29 mouse cellular contexts compared by ENCODE assay signal in genomic region chrX:157671820-157672219, GRCm38 (mm10). TPM values are rescaled to one million over a fixed set of nuclear protein-coding genes. Genes with fewer than 3 reads are reported as not detected.
DNase-seq lines count a peak whose midpoint lies in the region; ATAC-seq and TF ChIP-seq lines count a peak whose summit lies in the region.
"Had no signal": no experiment of that assay in that cellular context is flagged by ENCODE, and none has a peak within 500 bp of the region (broad histone marks: within the 10 kb centered on the region; RNA-seq: fewer than 3 reads in every experiment).

No protein-coding gene starts in this region.

- H3K36me3 ChIP-seq in liver, postnatal 0 days (replicated peaks; ENCODE audit: insufficient read depth, low read length) = no peaks in the 10 kb centered on the region
- H3K36me3 ChIP-seq in liver, embryonic 12.5 days = no peaks in the 10 kb centered on the region
- no peaks in the 10 kb centered on the region for H3K36me3 ChIP-seq in hindbrain, embryonic 16.5 days (ENCODE audit: control insufficient read depth, insufficient read depth, low read length)
- H3K36me3 ChIP-seq: forebrain, embryonic 10.5 days; heart, embryonic 15.5 days; hindbrain, embryonic 13.5 days; intestine, embryonic 15.5 days; lung, embryonic 15.5 days; midbrain, embryonic 15.5 days; neural tube, embryonic 13.5 days had no signal

- TF ChIP-seq CTCF in gastrocnemius, adult 2 months (IDR thresholded peaks at IDR 0.05) = peak; percentile 47
- TF ChIP-seq CTCF in liver, postnatal 0 days (IDR thresholded peaks at IDR 0.05; ENCODE audit: low read depth) = peak; percentile 49

- TF ChIP-seq EP300 in liver, postnatal 0 days (IDR thresholded peaks at IDR 0.05; ENCODE audit: low read depth) = no peak

- H3K4me1 ChIP-seq in liver, postnatal 0 days (ENCODE audit: insufficient read depth) = no peaks in the 10 kb centered on the region
- H3K4me1 ChIP-seq in liver, embryonic 12.5 days = no peaks in the 10 kb centered on the region
- H3K4me1 ChIP-seq in hindbrain, embryonic 16.5 days (ENCODE audit: control insufficient read depth, insufficient read depth, low read depth, low read length) = no peaks in the 10 kb centered on the region
- H3K4me1 ChIP-seq: forebrain, embryonic 10.5 days; heart, embryonic 15.5 days; hindbrain, embryonic 13.5 days; intestine, embryonic 15.5 days; lung, embryonic 15.5 days; midbrain, embryonic 15.5 days; neural tube, embryonic 13.5 days had no signal

- H3K27me3 ChIP-seq in liver, postnatal 0 days (ENCODE audit: insufficient read depth, low read length) = no peaks in the 10 kb centered on the region
- no peaks in the 10 kb centered on the region for H3K27me3 ChIP-seq in liver, embryonic 12.5 days (replicated peaks)
- no peaks in the 10 kb centered on the region for H3K27me3 ChIP-seq in hindbrain, embryonic 16.5 days (replicated peaks; ENCODE audit: control insufficient read depth, insufficient read depth, low read length)
- H3K27me3 ChIP-seq: CH12.LX; heart, embryonic 15.5 days; hindbrain, embryonic 13.5 days; intestine, embryonic 15.5 days; lung, embryonic 15.5 days; midbrain, embryonic 15.5 days; neural tube, embryonic 13.5 days had no signal

- ATAC-seq in liver, postnatal 0 days = no peak
- no peak for ATAC-seq in liver, embryonic 12.5 days
- ATAC-seq in hindbrain, embryonic 16.5 days = no peak
- ATAC-seq: forebrain, embryonic 16.5 days; intestine, embryonic 15.5 days; midbrain, embryonic 15.5 days had no signal

- no peak overlapping the region for H3K4me3 ChIP-seq in gastrocnemius, adult 2 months
- H3K4me3 ChIP-seq in liver, postnatal 0 days (ENCODE audit: low read depth, low read length) = no peak overlapping the region
- no peak overlapping the region for H3K4me3 ChIP-seq in liver, embryonic 12.5 days
- H3K4me3 ChIP-seq in hindbrain, embryonic 16.5 days (ENCODE audit: low read length) = no peak overlapping the region
- H3K4me3 ChIP-seq: forebrain, embryonic 10.5 days; heart, embryonic 15.5 days; hindbrain, embryonic 13.5 days; intestine, embryonic 15.5 days; lung, embryonic 15.5 days; midbrain, embryonic 15.5 days; myocyte; neural tube, embryonic 13.5 days had no signal

- intact Hi-C loops in gastrocnemius, adult 2 months (cut with DNase I) = no loop called here

- H3K9ac ChIP-seq in liver, postnatal 0 days (replicated peaks) = no peak overlapping the region
- H3K9ac ChIP-seq in liver, embryonic 12.5 days = no peak overlapping the region
- no peak overlapping the region for H3K9ac ChIP-seq in hindbrain, embryonic 16.5 days (ENCODE audit: low read depth, low read length)
- H3K9ac ChIP-seq: heart, embryonic 15.5 days; hindbrain, embryonic 13.5 days; intestine, embryonic 15.5 days; lung, embryonic 15.5 days; midbrain, embryonic 15.5 days; neural tube, embryonic 13.5 days had no signal

- H3K4me2 ChIP-seq in liver, postnatal 0 days (ENCODE audit: low read depth, low read length) = no peak overlapping the region
- H3K4me2 ChIP-seq in liver, embryonic 12.5 days = no peak overlapping the region
- H3K4me2 ChIP-seq in hindbrain, embryonic 16.5 days (ENCODE audit: low read length) = no peak overlapping the region
- H3K4me2 ChIP-seq: heart, embryonic 15.5 days; hindbrain, embryonic 13.5 days; intestine, embryonic 15.5 days; liver, embryonic 11.5 days; lung, embryonic 15.5 days; midbrain, embryonic 15.5 days; neural tube, embryonic 13.5 days had no signal

- no peaks in the 10 kb centered on the region for H3K9me3 ChIP-seq in liver, postnatal 0 days (ENCODE audit: low read length)
- H3K9me3 ChIP-seq in liver, embryonic 12.5 days (replicated peaks) = no peaks in the 10 kb centered on the region
- no peaks in the 10 kb centered on the region for H3K9me3 ChIP-seq in hindbrain, embryonic 16.5 days (ENCODE audit: control insufficient read depth, low read length)
- H3K9me3 ChIP-seq: forebrain, embryonic 10.5 days; heart, embryonic 15.5 days; hindbrain, embryonic 13.5 days; intestine, embryonic 15.5 days; lung, embryonic 15.5 days; midbrain, embryonic 15.5 days had no signal

- no peak for DNase-seq in gastrocnemius, adult 2 months
- DNase-seq in gastrocnemius, postnatal 25 days = no peak
- DNase-seq in liver, postnatal 0 days = no peak
- DNase-seq in 416B (ENCODE audit: low read depth) (peak; percentile 2), R1 (ENCODE audit: low read depth, low spot score) (peak; percentile 8)
- no peak for DNase-seq in T-cell, adult 2 months (ENCODE audit: low spot score)
- DNase-seq: adrenal gland, adult 2 months; cerebellum, adult 11-12 months; cerebellum, postnatal 14 days; gastrocnemius, postnatal 36 days; heart, postnatal 36 days; lung, postnatal 4 days; thymus, postnatal 36 days had no signal

- WGBS in liver, postnatal 0 days (ENCODE audit: insufficient replicate concordance) = 66% methylated on average over 2 of the region's 2 CpGs
- WGBS in liver, embryonic 12.5 days (ENCODE audit: insufficient replicate concordance) = 65% methylated on average over 2 of the region's 2 CpGs
- WGBS in hindbrain, embryonic 16.5 days = 82% methylated on average over 2 of the region's 2 CpGs

- no peak overlapping the region for H3K27ac ChIP-seq in gastrocnemius, adult 2 months
- H3K27ac ChIP-seq in liver, postnatal 0 days (ENCODE audit: low read depth) = no peak overlapping the region
- H3K27ac ChIP-seq in liver, embryonic 12.5 days = no peak overlapping the region
- no peak overlapping the region for H3K27ac ChIP-seq in hindbrain, embryonic 16.5 days (ENCODE audit: low read depth, low read length)
- H3K27ac ChIP-seq: forebrain, embryonic 10.5 days; heart, embryonic 15.5 days; hindbrain, embryonic 13.5 days; intestine, embryonic 15.5 days; kidney, postnatal 0 days; lung, embryonic 15.5 days; midbrain, embryonic 15.5 days; neural tube, embryonic 13.5 days had no signal

RNA-seq across cellular contexts. Expression of gene Smpx, which starts 26.9 kb away (rescaled TPM):
- 100 to 1,000 TPM; 324 to 381 TPM for total RNA-seq in gastrocnemius, adult 2 months (2021)
- total RNA-seq in gastrocnemius, postnatal 25 days (2021) = 100 to 1,000 TPM; 316 to 397 TPM
- polyA plus RNA-seq in liver, postnatal 0 days (2015; fragmentation: Nextera tagmentation; extraction: Ambion mirVana) = 0.36 and 6.8 TPM in 2 replicates
- polyA plus RNA-seq in liver, embryonic 12.5 days (2016; fragmentation: Nextera tagmentation; extraction: Ambion mirVana) = 0.41 and 0.47 TPM in 2 replicates
- 2.6 TPM in 1 of 2 replicates, not detected in the other for polyA plus RNA-seq in hindbrain, embryonic 16.5 days (2015; fragmentation: Nextera tagmentation; extraction: Ambion mirVana)
- total RNA-seq: CH12.LX; layer of hippocampus, postnatal 10 days; megakaryocyte-erythroid progenitor cell, adult 5-6 weeks had no signal
- polyA plus RNA-seq: forebrain, embryonic 10.5 days; forebrain, embryonic 16.5 days; midbrain, embryonic 15.5 days had no signal

Comparison
In these comparisons a context has a peak if more than half of its experiments do, and no peak if none do; other contexts are left out.
1. DNase-seq: peak in 416B (single experiment) and R1 (single experiment); none in gastrocnemius, adult 2 months (single experiment), gastrocnemius, postnatal 25 days (single experiment), liver, postnatal 0 days (single experiment) and T-cell, adult 2 months (single experiment).